Mouse (Mus musculus) cerebellum, adult 2 months (tissue): ENCODE data around the gene Fbxl13. TPM values are rescaled to one million over a fixed set of nuclear protein-coding genes. Genes with fewer than 3 reads are reported as not detected.

Source experiments
- DNase-seq, 2 experiments: peaks; one replicate each; pipeline ENCODE4 v3.0.0; 2021
- H3K27ac ChIP-seq: fragments of 200-500 bp; 2 replicates; pipeline ENCODE4 v1.5.1; 2012; ENCODE audit warnings: low read length, control low read depth, inconsistent platforms; ENCODE audit not compliant: insufficient read depth
- H3K27me3 ChIP-seq: fragments of 200-500 bp; 2 replicates; pipeline ENCODE4 v1.6.1; 2012; ENCODE audit warnings: inconsistent platforms, mild to moderate bottlenecking, low read length, moderate library complexity; ENCODE audit not compliant: control insufficient read depth, insufficient read depth
- H3K4me1 ChIP-seq: fragments of 200-500 bp; 2 replicates; pipeline ENCODE4 v1.6.1; 2011; ENCODE audit warnings: low read length; ENCODE audit not compliant: control insufficient read depth, insufficient read depth
- H3K4me3 ChIP-seq: fragments of 200-500 bp; replicated peaks from 2 replicates; pipeline ENCODE3; 2011; ENCODE audit warnings: mild to moderate bottlenecking, low read depth, low read length, control low read depth; ENCODE audit not compliant: insufficient read depth
- CTCF ChIP-seq: fragments of 200-500 bp; IDR thresholded peaks from 2 replicates; pipeline ENCODE4 v1.5.1; 2011; ENCODE audit warnings: low read depth, mild to moderate bottlenecking, control low read depth, low read length, moderate library complexity, borderline replicate concordance; ENCODE audit not compliant: insufficient read depth
- POLR2A ChIP-seq: fragments of 200-500 bp; IDR thresholded peaks from 2 replicates; pipeline ENCODE4 v1.6.1; 2011; ENCODE audit warnings: low read length, control low read depth, borderline replicate concordance; ENCODE audit not compliant: insufficient read depth
- WGBS: fragments of 180-500 bp; shearing (Covaris S2); methylation state at CpG from one replicate; pipeline ENCODE4 v1.1.7; 2018; 5-methylcytosine and 5-hydroxymethylcytosine counted together
- polyA plus RNA-seq: library from polyadenylated mRNA; depleted of rRNA; stranded (reverse); fragments of >200 nt; gene quantifications from 2 replicates; pipeline ENCODE4 v1.2.3, GENCODE M21; 2012

Fbxl13 gene
- polyA plus RNA-seq, 1 experiment, result 0.21 TPM

- H3K4me1 ChIP-seq, result no peaks in the 10 kb centered on the region; the same call in 1 of the 2 replicates
- H3K4me3 ChIP-seq, result no peak overlapping the region
- 81% methylated on average over 3 of the region's 3 CpGs for WGBS
- DNase-seq, result no peak
- TF ChIP-seq CTCF (no peak), POLR2A (no peak)
- H3K27ac ChIP-seq, result no peak overlapping the region
- H3K27me3 ChIP-seq, result no peaks in the 10 kb centered on the region
Observed at GRCm38 (mm10) chr5:21556502-21556901, 88.9 kb downstream of the Fbxl13 start.

DNA sequence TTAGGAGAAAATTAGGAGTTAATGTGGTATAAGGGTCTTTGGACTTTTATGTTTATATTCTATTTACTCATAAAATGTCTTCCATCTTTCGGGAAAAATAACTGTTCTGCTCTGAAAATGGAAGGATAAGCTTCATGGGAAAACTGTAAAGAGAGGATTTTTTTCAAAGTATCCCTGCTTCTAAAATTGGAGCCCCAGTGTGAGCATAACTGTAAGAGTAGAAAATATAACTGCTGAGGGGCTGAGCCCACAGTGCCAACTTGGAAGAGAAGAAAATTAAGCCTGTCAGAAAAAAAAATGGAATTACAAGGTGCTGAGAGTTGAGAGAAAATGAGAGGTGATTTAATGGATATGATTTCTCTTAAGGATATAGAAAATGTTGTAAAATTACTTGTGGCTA, 90.7 kb downstream of the Fbxl13 start:
- no peak overlapping the region for H3K4me3 ChIP-seq
- DNase-seq, result no peak
- 98% methylated on average over 1 of the region's 1 CpGs for WGBS
- no peak overlapping the region for H3K27ac ChIP-seq
- no peaks in the 10 kb centered on the region for H3K27me3 ChIP-seq
- no peak for TF ChIP-seq CTCF
- TF ChIP-seq POLR2A, result no peak
- H3K4me1 ChIP-seq, result no peaks in the 10 kb centered on the region; the same call in 1 of the 2 replicates

GRCm38 (mm10) chr5:21553685-21554084, 91.7 kb downstream of the Fbxl13 start:
- no peak overlapping the region for H3K27ac ChIP-seq
- H3K4me1 ChIP-seq, result no peaks in the 10 kb centered on the region
- 86% methylated on average over 4 of the region's 4 CpGs for WGBS
- DNase-seq, result no peak
- H3K27me3 ChIP-seq, result no peaks in the 10 kb centered on the region
- TF ChIP-seq POLR2A, result no peak
- no peak for TF ChIP-seq CTCF
- H3K4me3 ChIP-seq, result no peak overlapping the region

DNA sequence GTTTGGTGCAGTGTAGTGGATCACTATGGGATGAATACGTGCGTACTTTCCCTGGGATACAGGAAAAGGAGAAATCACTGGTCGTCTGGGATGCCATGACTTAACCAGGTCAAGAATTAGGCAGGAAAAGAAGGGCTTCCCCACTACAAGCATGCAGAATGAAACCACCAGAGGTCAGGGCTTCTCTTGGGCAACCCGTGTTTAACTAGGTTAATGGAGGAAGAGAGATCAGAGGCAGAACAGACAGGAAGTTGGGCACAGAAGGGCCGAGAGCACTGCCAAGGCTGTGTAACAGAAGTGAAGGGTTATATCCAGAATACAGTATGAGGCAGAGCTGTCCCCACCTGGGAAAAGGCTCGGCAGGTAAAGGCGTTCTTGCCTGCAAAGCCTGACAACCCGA, 98.4 kb downstream of the Fbxl13 start:
- no peak for TF ChIP-seq POLR2A
- no peak for TF ChIP-seq CTCF
- Histone ChIP-seq H3K4me1 (no peaks in the 10 kb centered on the region), H3K27ac (no peak overlapping the region), H3K4me3 (no peak overlapping the region), H3K27me3 (no peaks in the 10 kb centered on the region)
- 88% methylated on average over 8 of the region's 8 CpGs for WGBS
- DNase-seq, result no peak

DNA sequence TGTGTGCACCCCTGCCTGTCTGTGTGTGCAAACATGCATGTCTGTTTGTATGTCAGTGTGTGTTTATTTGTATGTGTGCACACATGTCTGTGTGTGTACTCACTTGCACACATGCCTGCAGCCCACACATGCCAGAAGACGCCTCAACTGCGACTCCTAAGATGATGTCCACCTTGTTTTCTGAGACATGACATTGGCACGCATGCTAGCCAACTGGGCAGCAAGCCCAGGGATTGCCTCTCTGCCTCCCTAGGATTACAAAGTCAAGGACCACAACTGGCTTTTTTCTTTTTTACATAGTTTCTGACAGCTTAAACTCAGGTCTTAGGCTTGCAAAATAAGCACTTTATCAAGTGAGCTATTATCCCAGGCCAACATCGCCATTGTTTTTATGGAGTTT, 99.6 kb downstream of the Fbxl13 start:
- DNase-seq, result no peak
- 21% methylated on average over 4 of the region's 4 CpGs for WGBS
- no peaks in the 10 kb centered on the region for H3K4me1 ChIP-seq
- H3K27me3 ChIP-seq, result no peaks in the 10 kb centered on the region
- no peak overlapping the region for H3K4me3 ChIP-seq
- TF ChIP-seq POLR2A (no peak), CTCF (no peak)
- no peak overlapping the region for H3K27ac ChIP-seq

GRCm38 (mm10) chr5:21545227-21545626, 100.2 kb downstream of the Fbxl13 start:
- Histone ChIP-seq H3K27me3 (no peaks in the 10 kb centered on the region), H3K4me1 (no peaks in the 10 kb centered on the region)
- DNase-seq, result no peak

DNA sequence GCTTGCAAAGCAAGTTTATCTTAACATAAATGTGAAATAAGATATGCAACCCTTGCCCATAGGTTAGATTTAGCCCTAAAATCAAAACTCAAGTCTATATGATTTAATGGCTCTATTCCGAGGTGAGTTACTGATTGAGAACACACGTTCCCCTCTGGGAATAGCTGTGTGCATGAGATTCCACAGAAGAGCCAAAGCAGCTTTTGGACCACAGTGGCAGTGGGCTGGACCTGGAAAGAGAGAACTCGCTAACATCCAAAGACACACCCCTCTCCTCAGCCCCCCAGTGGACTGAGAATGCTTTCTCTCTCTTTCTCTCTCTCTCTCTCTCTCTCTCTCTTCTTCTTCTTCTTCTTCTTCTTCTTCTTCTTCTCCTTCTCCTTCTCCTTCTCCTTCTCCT, 100.6 kb downstream of the Fbxl13 start:
- H3K27ac ChIP-seq, result no peak overlapping the region
- H3K27me3 ChIP-seq, result no peaks in the 10 kb centered on the region
- no peak overlapping the region for H3K4me3 ChIP-seq
- no peak for DNase-seq
- H3K4me1 ChIP-seq, result no peaks in the 10 kb centered on the region
- WGBS, result 23% methylated on average over 3 of the region's 3 CpGs
- TF ChIP-seq CTCF, result no peak
- TF ChIP-seq POLR2A, result no peak

More at GRCm38 (mm10) chr5:21545227-21545626, 100.2 kb downstream of the Fbxl13 start:
- Histone ChIP-seq H3K27ac (no peak overlapping the region), H3K4me3 (no peak overlapping the region)
- TF ChIP-seq POLR2A (no peak), CTCF (no peak)

DNA sequence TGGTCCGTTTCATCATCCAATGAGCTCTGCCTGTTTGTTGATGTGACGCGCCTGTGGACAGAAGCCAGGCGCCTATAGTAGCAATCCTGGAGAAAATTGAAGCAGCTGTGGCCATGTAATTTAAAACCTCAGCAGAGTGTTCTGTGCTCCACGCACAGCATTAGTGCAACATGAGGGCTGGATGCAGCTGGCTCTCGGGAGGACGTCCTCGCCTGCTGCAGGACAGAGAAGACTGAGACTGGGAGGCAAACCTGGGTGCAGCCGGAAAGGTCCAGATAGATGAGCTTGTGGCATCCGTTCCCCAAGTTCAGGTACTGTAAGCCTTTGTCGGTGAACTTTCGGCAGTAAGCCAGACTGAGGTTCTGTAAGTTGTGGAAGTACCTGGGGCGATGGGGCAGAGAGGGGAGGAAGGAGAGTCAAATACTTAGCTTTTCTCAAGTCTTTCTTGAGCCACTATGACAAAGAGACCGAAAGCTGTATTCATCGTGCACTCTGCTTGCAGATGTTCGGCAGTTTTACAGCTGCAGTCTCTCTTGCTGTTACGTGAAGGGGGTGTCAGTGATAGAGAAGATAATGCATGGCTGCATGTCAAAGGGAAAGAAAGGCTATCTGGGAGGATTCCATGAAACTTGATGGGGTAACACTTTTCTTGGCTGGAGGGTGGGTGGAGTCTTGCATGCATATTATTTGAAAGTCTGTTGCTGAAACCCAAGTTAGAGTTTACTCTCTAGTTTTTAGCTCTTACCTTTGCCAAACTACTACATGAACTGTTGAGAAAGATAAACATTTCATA, 101.8 kb downstream of the Fbxl13 start, which contains the start of gene Lrrc17:
TSS of gene Lrrc17 (plus strand) at position 151 of the 793 bp plus-strand sequence.
- 51% methylated on average over 17 of the region's 17 CpGs for WGBS
- H3K27ac ChIP-seq, result no peak within 1 kb of the TSS
- TF ChIP-seq CTCF (no peak), POLR2A (no peak)
- DNase-seq, result no peak
- H3K27me3 ChIP-seq, result no peaks in the 10 kb centered on the region
- no peak within 1 kb of the TSS for H3K4me3 ChIP-seq
- no peaks in the 10 kb centered on the region for H3K4me1 ChIP-seq
